Mouse (Mus musculus) embryonic facial prominence, embryonic 10.5 days (tissue): ENCODE measurements at regions not wholly inside any gene's neighbourhood (a gene's known extent, or its start where the extent isn't known, plus 50 kb on each side); places are given as distances from the start of the nearest gene placed in this dataset.

Experiments
- DNase-seq: peaks from one replicate; pipeline ENCODE4 v3.0.0-alpha.2; 2017; ENCODE audit warnings: low spot score
- H3K27ac ChIP-seq: fragments of 300-500 bp; sonication (generic); replicated peaks from 2 replicates; pipeline ENCODE4 v1.5.1; 2016; ENCODE audit warnings: mild to moderate bottlenecking
- H3K27me3 ChIP-seq: fragments of 300-500 bp; sonication (generic); replicated peaks from 2 replicates; pipeline ENCODE4 v1.6.1; 2016; ENCODE audit warnings: low read depth, mild to moderate bottlenecking; ENCODE audit not compliant: poor library complexity, severe bottlenecking
- H3K36me3 ChIP-seq: fragments of 300-500 bp; sonication (generic); replicated peaks from 2 replicates; pipeline ENCODE4 v1.6.1; 2016; ENCODE audit warnings: mild to moderate bottlenecking, moderate library complexity
- H3K4me1 ChIP-seq: fragments of 300-500 bp; sonication (generic); 2 replicates; pipeline ENCODE4 v1.6.1; 2016
- H3K4me3 ChIP-seq: fragments of 300-500 bp; sonication (generic); 2 replicates; pipeline ENCODE4 v1.5.1; 2016; ENCODE audit warnings: mild to moderate bottlenecking, moderate library complexity
- H3K9me3 ChIP-seq: fragments of 300-500 bp; sonication (generic); 2 replicates; pipeline ENCODE4 v1.6.1; 2016; ENCODE audit warnings: mild to moderate bottlenecking
- WGBS: fragments of 180-500 bp; shearing (Covaris S2); methylation state at CpG from one replicate; pipeline ENCODE4 v1.1.7; 2016; 5-methylcytosine and 5-hydroxymethylcytosine counted together

GRCm38 (mm10) chr16:51457166-51457565 is 573.9 kb upstream of the Cblb start:
- H3K9me3 ChIP-seq: no peaks in the 10 kb centered on the region

GRCm38 (mm10) chr16:51475690-51476089 is 555.3 kb upstream of the Cblb start:
- DNase-seq: no peak
- 81% methylated on average over 3 of the region's 3 CpGs for WGBS
- Histone ChIP-seq H3K36me3 (no peaks in the 10 kb centered on the region), H3K27ac (no peak overlapping the region), H3K4me3 (no peak overlapping the region), H3K4me1 (no peaks in the 10 kb centered on the region), H3K27me3 (no peaks in the 10 kb centered on the region), H3K9me3 (no peaks in the 10 kb centered on the region)

More at GRCm38 (mm10) chr16:51457166-51457565, 573.9 kb upstream of the Cblb start:
- H3K4me1 ChIP-seq: no peaks in the 10 kb centered on the region
- H3K27me3 ChIP-seq: no peaks in the 10 kb centered on the region
- H3K36me3 ChIP-seq: no peaks in the 10 kb centered on the region
- H3K4me3 ChIP-seq: no peak overlapping the region
- no peak overlapping the region for H3K27ac ChIP-seq
- DNase-seq: no peak
- 56% methylated on average over 1 of the region's 1 CpGs for WGBS

- Histone ChIP-seq H3K36me3 (no peaks in the 10 kb centered on the region), H3K9me3 (no peaks in the 10 kb centered on the region), H3K27ac (no peak overlapping the region), H3K4me1 (no peaks in the 10 kb centered on the region), H3K27me3 (no peaks in the 10 kb centered on the region), H3K4me3 (no peak overlapping the region)
- DNase-seq: no peak
- WGBS: 83% methylated on average over 2 of the region's 2 CpGs
Observed at GRCm38 (mm10) chr16:51496096-51496495, 534.9 kb upstream of the Cblb start.

- H3K27ac ChIP-seq: no peak overlapping the region
Observed at GRCm38 (mm10) chr16:51497777-51498176, 533.2 kb upstream of the Cblb start.

GRCm38 (mm10) chr16:51517079-51517478 is 513.9 kb upstream of the Cblb start:
- Histone ChIP-seq H3K36me3 (no peaks in the 10 kb centered on the region), H3K9me3 (no peaks in the 10 kb centered on the region), H3K27ac (no peak overlapping the region), H3K4me3 (no peak overlapping the region), H3K27me3 (no peaks in the 10 kb centered on the region), H3K4me1 (peaks cover 20% of the 10 kb centered on the region)
- WGBS: 62% methylated on average over 3 of the region's 3 CpGs
- peak; percentile 34 for DNase-seq

More at GRCm38 (mm10) chr16:51497777-51498176, 533.2 kb upstream of the Cblb start:
- 91% methylated on average over 7 of the region's 7 CpGs for WGBS
- no peak for DNase-seq
- Histone ChIP-seq H3K9me3 (no peaks in the 10 kb centered on the region), H3K4me1 (no peaks in the 10 kb centered on the region), H3K4me3 (no peak overlapping the region), H3K27me3 (no peaks in the 10 kb centered on the region), H3K36me3 (no peaks in the 10 kb centered on the region)

- no peaks in the 10 kb centered on the region for H3K9me3 ChIP-seq
- WGBS: 47% methylated on average over 4 of the region's 4 CpGs
- H3K4me1 ChIP-seq: peaks cover 23% of the 10 kb centered on the region
- no peak overlapping the region for H3K4me3 ChIP-seq
- H3K36me3 ChIP-seq: no peaks in the 10 kb centered on the region
- DNase-seq: peak; percentile 8
- H3K27me3 ChIP-seq: no peaks in the 10 kb centered on the region
- H3K27ac ChIP-seq: no peak overlapping the region
Observed at GRCm38 (mm10) chr16:51520762-51521161, 510.3 kb upstream of the Cblb start.

GRCm38 (mm10) chr16:51521317-51522092 is 509.5 kb upstream of the Cblb start:
- Histone ChIP-seq H3K27ac (0 out of 2 replicates have a peak overlapping the region, but pooled peaks have one; percentile 24), H3K9me3 (no peaks in the 10 kb centered on the region), H3K4me3 (no peak overlapping the region), H3K4me1 (peaks cover 23% of the 10 kb centered on the region), H3K36me3 (no peaks in the 10 kb centered on the region), H3K27me3 (no peaks in the 10 kb centered on the region)
- DNase-seq: peak; percentile 60
- WGBS: 60% methylated on average over 13 of the region's 13 CpGs

- Histone ChIP-seq H3K4me1 (peaks cover 18% of the 10 kb centered on the region), H3K27ac (no peak overlapping the region), H3K4me3 (no peak overlapping the region), H3K36me3 (no peaks in the 10 kb centered on the region), H3K9me3 (no peaks in the 10 kb centered on the region), H3K27me3 (no peaks in the 10 kb centered on the region)
- no peak for DNase-seq
- WGBS: 90% methylated on average over 1 of the region's 1 CpGs
Observed at GRCm38 (mm10) chr16:51524023-51524422, 507.0 kb upstream of the Cblb start.

- H3K27me3 ChIP-seq: no peaks in the 10 kb centered on the region
- H3K9me3 ChIP-seq: no peaks in the 10 kb centered on the region
- H3K27ac ChIP-seq: no peak overlapping the region
- H3K4me1 ChIP-seq: no peaks in the 10 kb centered on the region
- H3K36me3 ChIP-seq: no peaks in the 10 kb centered on the region
- DNase-seq: no peak
- 88% methylated on average over 1 of the region's 1 CpGs for WGBS
- no peak overlapping the region for H3K4me3 ChIP-seq
Observed at GRCm38 (mm10) chr16:51532496-51532895, 498.5 kb upstream of the Cblb start.

GRCm38 (mm10) chr16:51543769-51544168 is 487.3 kb upstream of the Cblb start:
- DNase-seq: no peak
- H3K4me1 ChIP-seq: no peaks in the 10 kb centered on the region
- no peaks in the 10 kb centered on the region for H3K9me3 ChIP-seq
- no peak overlapping the region for H3K4me3 ChIP-seq
- H3K27me3 ChIP-seq: no peaks in the 10 kb centered on the region
- no peak overlapping the region for H3K27ac ChIP-seq
- no peaks in the 10 kb centered on the region for H3K36me3 ChIP-seq
- WGBS: 86% methylated on average over 4 of the region's 4 CpGs

- Histone ChIP-seq H3K4me3 (no peak overlapping the region), H3K4me1 (no peaks in the 10 kb centered on the region), H3K27ac (no peak overlapping the region), H3K9me3 (no peaks in the 10 kb centered on the region), H3K27me3 (no peaks in the 10 kb centered on the region), H3K36me3 (no peaks in the 10 kb centered on the region)
- DNase-seq: no peak
- 77% methylated on average over 1 of the region's 1 CpGs for WGBS
Observed at GRCm38 (mm10) chr16:51547032-51547431, 484.0 kb upstream of the Cblb start.

GRCm38 (mm10) chr16:51562866-51563658 is 468.0 kb upstream of the Cblb start:
- H3K36me3 ChIP-seq: no peaks in the 10 kb centered on the region
- DNase-seq: no peak
- no peak overlapping the region for H3K27ac ChIP-seq
- no peaks in the 10 kb centered on the region for H3K9me3 ChIP-seq
- no peaks in the 10 kb centered on the region for H3K4me1 ChIP-seq
- H3K4me3 ChIP-seq: no peak overlapping the region
- no peaks in the 10 kb centered on the region for H3K27me3 ChIP-seq
- WGBS: 82% methylated on average over 5 of the region's 5 CpGs

GRCm38 (mm10) chr16:51564064-51564463 is 467.0 kb upstream of the Cblb start:
- H3K36me3 ChIP-seq: no peaks in the 10 kb centered on the region
- H3K27me3 ChIP-seq: no peaks in the 10 kb centered on the region
- H3K4me1 ChIP-seq: no peaks in the 10 kb centered on the region
- H3K27ac ChIP-seq: no peak overlapping the region
- H3K4me3 ChIP-seq: no peak overlapping the region
- H3K9me3 ChIP-seq: no peaks in the 10 kb centered on the region
- DNase-seq: no peak
